Mouse (Mus musculus) spleen, postnatal 36 days (tissue): ENCODE measurements around the gene Krr1.
A peak's percentile ranks its signal among the peaks of the same experiment; 100 is the strongest.
"Not testable (repeated sequence)": the region's sequence is repeated elsewhere in the genome, so short reads cannot be mapped to it uniquely, and the experiment has no call there.

ENCODE experiments used
- DNase-seq, 2 experiments: peaks; one replicate each; pipeline ENCODE4 v3.0.0; 2022; ENCODE audit warnings: low spot score in 2 of 2, mixed read lengths in 1 of 2

Krr1 gene

DNA sequence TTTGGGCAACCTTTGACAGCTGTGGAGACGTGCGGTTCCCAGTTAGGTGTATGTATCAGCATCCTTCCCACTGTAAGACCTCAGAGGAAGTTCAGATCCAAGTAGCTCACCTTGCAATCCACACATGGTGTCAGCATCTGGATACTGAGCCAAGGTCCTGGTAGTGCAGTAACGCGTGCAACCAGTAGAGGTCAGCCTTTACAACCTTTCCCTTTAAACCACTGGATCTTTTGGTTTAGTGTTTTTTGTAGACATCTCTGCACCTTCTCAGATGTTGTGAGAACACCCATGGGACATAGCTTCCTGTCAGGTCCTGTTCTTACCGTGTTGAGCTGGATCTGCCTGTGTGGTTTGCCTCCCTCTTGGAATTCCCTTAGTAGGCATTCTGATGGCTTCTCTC, 5.1 kb downstream of the Krr1 start:
- peak; percentile 32 to 47 for DNase-seq

DNA sequence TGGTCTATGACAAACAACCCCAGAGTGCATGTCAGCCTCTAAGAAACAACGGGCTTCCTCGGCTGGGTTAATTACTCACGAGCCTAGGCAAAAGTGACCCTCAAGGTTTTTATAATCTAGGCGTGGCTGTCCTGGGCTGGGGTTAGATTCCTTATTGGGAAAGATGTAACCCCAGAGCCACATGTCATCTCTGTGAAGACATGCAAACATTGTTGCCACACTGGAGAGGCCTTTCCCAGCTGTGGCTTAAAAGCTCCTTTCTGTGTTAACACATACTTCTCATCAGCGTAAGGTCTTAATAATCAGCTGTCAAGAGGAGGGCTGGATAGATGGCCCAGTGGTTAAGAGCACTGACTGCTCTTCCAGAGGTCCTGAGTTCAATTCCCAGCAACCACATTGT, 10.6 kb downstream of the Krr1 start:
- no peak for DNase-seq

- peak in 1 of 2 experiments; percentile 10 for DNase-seq
Observed at GRCm38 (mm10) chr10:111986453-111986852, 14.0 kb downstream of the Krr1 start.

DNA sequence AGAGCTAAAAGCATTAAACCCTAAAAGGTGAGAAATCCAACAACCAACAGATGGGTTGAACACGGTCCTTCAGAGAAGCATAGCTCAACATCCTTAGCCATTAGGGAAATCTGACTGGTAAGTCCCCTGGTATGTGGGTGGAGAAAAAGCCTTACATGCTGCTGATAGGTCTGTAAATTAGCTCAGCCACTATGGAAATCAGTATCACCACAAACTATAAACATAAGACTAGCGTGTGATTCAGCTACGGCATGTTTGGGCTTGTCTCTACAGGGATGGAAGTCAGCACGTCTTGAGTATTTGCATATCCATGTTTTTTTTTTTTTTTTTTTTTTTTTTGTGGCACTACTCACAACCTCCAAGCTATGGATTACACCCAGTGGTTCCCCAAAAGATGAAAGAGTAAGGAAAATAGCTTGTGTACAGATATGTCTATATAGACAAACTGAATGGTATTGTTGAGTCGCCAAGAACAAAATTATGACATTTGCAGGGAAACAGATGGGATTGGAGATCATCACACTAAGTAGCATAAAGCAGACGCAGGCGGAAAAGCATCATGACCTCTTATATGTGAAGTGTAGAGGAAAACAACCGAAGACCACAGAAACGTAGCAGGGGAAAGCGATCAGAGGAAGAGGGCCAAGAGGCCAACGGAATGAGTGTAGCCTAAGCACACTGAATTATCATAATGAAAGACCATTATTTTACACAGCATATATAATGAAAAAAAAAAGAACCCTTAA, 23.5 kb downstream of the Krr1 start:
- no peak for DNase-seq

- peak in 1 of 2 experiments; percentile 18 for DNase-seq
Observed at GRCm38 (mm10) chr10:111996549-111996904, 24.1 kb downstream of the Krr1 start.

DNA sequence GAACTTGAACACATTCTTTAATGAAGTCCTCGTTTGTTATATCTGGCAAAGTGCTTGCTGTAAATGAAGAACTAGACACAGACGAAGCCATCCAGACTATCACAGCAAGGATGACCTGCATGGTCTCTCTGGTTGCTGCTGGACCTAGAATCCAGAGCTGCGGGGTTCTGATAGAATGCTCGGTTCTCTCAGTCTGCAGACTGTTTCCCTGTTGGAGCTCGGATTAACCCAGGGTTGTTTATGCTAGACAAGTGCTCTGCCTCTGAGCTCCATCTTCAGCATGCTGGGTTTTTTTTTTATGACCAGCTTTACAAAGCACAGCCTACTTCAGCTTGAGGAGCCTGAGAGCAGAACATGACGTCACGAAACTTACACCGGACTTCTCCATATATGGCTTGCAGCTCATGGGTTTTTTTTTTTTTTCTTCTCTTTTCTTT, 24.5 kb downstream of the Krr1 start:
- DNase-seq: peak; percentile 55 to 58

DNA sequence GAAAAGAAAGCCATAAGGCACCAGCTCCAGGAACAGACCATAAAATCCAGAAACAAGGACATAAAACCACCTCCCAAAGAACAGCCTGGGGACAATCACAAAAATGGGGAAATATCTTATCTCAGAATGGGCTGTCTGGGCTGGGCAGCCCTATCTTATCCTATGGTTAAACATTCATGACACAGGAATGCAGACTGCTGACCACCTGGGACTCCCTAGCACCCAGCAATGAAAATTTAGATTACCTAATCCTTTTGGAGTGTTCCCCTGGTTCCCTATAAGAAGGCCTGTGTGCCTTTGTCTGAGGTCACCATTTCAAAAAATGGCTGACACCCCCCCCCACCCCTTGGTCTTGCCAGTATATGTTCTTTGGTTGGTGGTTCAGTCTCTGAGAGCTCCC, 25.2 kb downstream of the Krr1 start:
- no peak for DNase-seq

DNA sequence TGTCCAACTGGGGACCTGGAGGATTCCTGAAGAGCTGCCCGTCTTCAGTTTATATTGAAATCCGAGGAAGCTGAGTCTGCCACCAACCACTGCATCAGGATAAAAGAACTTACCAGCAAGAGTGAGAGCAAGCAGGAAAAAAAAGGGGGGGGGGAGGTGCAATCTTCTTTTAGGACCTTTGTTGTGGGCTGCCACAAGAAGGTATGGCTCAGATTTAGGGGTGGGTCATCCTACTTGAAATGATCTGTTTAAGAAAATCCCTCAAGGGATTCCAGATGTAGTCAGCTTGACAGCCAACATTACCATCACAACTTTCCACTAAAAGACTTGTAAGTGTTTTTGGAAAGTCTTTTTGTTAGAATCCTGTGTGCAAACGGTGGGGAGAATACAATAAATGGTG, 27.3 kb downstream of the Krr1 start:
- no peak for DNase-seq

- DNase-seq: peak; percentile 27 to 30
Observed at GRCm38 (mm10) chr10:112000568-112000967, 28.1 kb downstream of the Krr1 start.

DNA sequence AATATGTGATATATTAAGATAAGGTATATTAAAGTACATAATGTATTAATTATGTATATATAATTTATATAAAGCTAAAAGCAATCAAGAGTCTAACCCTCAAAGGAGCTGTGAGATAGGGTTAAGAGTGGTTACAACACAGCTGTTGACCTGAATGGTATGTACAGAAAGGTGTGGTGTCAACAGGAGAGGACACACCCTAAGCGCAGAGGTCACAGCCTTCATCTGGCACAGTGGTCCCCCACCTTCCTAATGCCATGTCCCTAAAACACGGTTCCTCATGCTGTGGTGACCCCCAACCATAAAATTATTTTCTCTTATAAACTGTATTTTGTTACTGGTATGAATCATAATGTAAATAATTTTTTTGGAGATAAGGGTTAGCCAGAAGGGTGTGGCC, 28.9 kb downstream of the Krr1 start:
- no peak for DNase-seq

DNA sequence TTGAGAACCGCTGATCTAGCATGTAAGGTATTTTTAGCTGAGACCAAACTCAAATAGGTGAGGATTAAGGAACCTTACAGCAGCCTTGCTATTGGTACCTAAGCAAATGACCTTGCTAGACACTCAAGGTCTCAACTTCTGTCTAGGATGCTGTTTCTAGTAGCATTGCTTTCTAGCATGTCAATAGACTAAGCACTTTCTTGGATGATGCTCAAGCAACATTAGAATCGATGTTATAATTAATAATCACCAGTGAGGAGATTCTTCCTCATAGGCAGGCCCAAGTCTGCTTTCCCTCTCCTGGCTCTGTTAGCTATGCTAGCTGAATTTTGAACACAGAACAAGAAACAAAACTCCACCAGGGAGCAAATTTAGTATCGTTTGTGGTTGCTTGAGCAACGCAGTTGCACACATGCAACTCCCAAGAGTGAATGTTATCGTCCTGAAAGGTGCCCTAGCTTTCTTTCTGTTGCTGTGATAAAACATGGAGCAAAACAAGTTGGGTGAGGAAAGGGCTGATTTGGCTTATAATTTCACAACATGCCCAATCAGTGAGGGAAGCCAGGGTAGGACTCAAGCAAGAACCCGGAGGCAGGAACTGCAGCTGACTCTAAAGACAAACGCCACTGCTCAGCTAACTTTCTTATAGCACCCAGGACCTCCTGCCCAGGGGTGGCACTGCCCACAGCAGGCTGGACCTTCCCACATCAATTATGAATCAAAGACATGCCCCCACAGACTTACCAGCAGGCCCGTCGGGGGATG, 29.5 kb downstream of the Krr1 start:
- peak; percentile 11 to 18 for DNase-seq

- peak; percentile 90 for DNase-seq
Observed at GRCm38 (mm10) chr10:112002544-112003215, 30.2 kb downstream of the Krr1 start, which contains the start of gene Glipr1. TSS of gene Glipr1 (minus strand) at chr10:112002631.

DNA sequence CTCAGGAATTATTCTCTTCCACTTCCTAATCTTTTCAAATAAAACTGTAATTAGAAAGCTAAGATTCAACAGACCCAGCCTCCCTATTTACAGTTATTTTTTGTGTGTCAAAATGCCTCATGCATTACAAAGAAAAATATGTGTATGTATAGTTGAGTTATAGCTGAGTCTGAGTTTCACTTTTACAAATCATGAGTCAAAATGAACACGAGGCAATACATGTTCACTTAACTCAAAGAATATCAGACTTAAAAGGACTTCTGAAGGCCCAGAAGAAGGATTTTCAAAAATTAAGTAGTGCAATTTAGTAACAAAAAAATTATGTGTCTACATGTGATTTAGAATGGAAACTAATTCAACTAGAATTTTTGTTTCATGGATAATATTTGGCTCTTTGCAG, 37.0 kb downstream of the Krr1 start:
- DNase-seq: not testable (repeated sequence)

DNA sequence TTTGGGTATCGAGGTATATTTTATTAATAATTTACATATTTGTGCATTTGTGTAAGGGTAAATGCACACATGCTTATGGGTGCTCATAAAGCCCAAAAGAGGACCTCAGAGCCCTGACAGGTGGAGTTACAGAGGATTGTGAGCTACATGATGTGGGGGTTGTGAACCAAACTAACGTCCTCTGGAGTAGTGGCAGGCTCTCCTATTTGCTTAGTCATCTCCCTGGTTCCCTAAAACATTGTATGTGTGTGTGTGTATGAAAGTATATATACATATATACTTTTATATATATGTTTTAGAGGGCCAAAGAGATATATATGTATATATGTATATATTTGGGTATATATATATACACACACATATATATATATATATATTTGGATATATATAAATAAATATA, 51.1 kb downstream of the Krr1 start:
- DNase-seq: no peak

DNA sequence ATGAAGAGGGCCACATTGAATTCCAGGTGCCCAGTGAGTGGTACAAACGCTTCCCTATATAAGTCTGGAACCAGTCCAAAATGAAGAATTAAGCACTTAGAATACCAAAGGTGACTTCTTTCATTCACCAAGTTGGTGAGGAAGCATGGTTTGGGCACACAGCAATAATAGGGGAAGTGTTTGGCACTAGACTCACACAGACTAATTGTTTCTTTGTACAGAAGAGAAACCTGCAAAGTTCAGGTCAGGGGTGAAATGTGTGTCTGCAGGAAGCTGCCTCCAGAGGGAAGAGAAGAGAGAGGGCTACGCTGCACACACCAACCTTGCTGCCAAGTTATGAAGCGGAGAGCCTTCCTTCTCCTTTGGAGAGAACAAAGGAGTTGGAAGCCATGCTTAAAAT, 56.2 kb downstream of the Krr1 start:
- not testable (repeated sequence) for DNase-seq
